Mouse (Mus musculus) mesoderm, embryonic 11.5 days (tissue): ENCODE results near the gene Gm10352.
"Not testable (repeated sequence)": the region's sequence is repeated elsewhere in the genome, so short reads cannot be mapped to it uniquely, and the experiment has no call there.

Source experiments
- DNase-seq: peaks from one replicate; pipeline ENCODE4 v3.0.0-alpha.2; 2012; ENCODE audit warnings: low read depth, low spot score

Gm10352 gene

DNA sequence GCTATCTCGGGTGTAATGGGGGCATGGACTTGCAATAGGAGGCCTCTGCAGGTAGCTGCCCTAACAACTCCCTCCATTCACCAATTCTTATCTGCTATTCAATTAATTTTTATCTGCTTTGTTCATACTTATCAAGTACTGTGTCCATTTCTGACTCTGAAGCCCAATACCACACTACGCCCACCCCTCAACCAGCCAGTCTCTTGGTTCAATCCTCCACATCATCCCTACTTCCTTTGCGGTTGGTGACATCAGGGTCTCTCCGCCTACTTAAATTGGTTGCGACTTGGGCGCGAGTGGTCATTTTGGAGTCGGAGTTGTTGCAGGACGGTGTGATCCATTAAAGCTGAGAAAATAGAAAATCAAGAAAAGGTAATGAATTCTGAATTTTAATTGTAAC lies at the start of gene Gm10352:
TSS of gene Gm10352 (plus strand) at position 301 of the 400 bp plus-strand sequence.
- DNase-seq, result not testable (repeated sequence)

DNA sequence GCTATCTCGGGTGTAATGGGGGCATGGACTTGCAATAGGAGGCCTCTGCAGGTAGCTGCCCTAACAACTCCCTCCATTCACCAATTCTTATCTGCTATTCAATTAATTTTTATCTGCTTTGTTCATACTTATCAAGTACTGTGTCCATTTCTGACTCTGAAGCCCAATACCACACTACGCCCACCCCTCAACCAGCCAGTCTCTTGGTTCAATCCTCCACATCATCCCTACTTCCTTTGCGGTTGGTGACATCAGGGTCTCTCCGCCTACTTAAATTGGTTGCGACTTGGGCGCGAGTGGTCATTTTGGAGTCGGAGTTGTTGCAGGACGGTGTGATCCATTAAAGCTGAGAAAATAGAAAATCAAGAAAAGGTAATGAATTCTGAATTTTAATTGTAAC lies 31.5 kb downstream of the Gm10352 start, which contains the start of gene Gm29289:
TSS of gene Gm29289 (plus strand) at position 301 of the 400 bp plus-strand sequence.
- DNase-seq, result not testable (repeated sequence)
